Mouse (Mus musculus) right cerebral cortex, postnatal 4 days (tissue): ENCODE measurements at regions not wholly inside any gene's neighbourhood (a gene's known extent, or its start where the extent isn't known, plus 50 kb on each side); places are given as distances from the start of the nearest gene placed in this dataset.

Experiments
- DNase-seq: peaks from one replicate; pipeline ENCODE4 v3.0.0-alpha.2; 2022

GRCm38 (mm10) chr4:64200808-64201190, 154.0 kb upstream of the Tnc start:
- no peak for DNase-seq

- DNase-seq, result peak; percentile 58
Measured at GRCm38 (mm10) chr4:64200151-64200807, 153.5 kb upstream of the Tnc start.

- no peak for DNase-seq
Measured at GRCm38 (mm10) chr4:64184986-64185385, 138.2 kb upstream of the Tnc start.

GRCm38 (mm10) chr4:64175938-64176337, 129.1 kb upstream of the Tnc start:
- no peak for DNase-seq

GRCm38 (mm10) chr4:64171476-64171875, 124.7 kb upstream of the Tnc start:
- DNase-seq, result no peak

- peak; percentile 43 for DNase-seq
Measured at GRCm38 (mm10) chr4:64148989-64149463, 102.2 kb upstream of the Tnc start.

- DNase-seq, result no peak
Measured at GRCm38 (mm10) chr4:64145924-64146323, 99.1 kb upstream of the Tnc start.

GRCm38 (mm10) chr4:64142963-64143362, 96.1 kb upstream of the Tnc start:
- no peak for DNase-seq

- DNase-seq, result peak; percentile 27
Measured at GRCm38 (mm10) chr4:64142356-64142787, 95.6 kb upstream of the Tnc start.

- no peak for DNase-seq
Measured at GRCm38 (mm10) chr4:64139836-64140235, 93.0 kb upstream of the Tnc start.

GRCm38 (mm10) chr4:64135036-64135435, 88.2 kb upstream of the Tnc start:
- no peak for DNase-seq

GRCm38 (mm10) chr4:64129290-64129689, 82.5 kb upstream of the Tnc start:
- no peak for DNase-seq

GRCm38 (mm10) chr4:64124387-64125088, 77.7 kb upstream of the Tnc start:
- DNase-seq, result no peak

- DNase-seq, result peak; percentile 24
Measured at GRCm38 (mm10) chr4:64123675-64124074, 76.9 kb upstream of the Tnc start.

- no peak for DNase-seq
Measured at GRCm38 (mm10) chr4:64098247-64098646, 51.4 kb upstream of the Tnc start.
